Mouse (Mus musculus): ENCODE measurements around the gene Mak. TPM values are rescaled to one million over a fixed set of nuclear protein-coding genes. Genes with fewer than 3 reads are reported as not detected.

Mak gene
- polyA plus RNA-seq, 1 experiment, result 0.13 TPM

DNA sequence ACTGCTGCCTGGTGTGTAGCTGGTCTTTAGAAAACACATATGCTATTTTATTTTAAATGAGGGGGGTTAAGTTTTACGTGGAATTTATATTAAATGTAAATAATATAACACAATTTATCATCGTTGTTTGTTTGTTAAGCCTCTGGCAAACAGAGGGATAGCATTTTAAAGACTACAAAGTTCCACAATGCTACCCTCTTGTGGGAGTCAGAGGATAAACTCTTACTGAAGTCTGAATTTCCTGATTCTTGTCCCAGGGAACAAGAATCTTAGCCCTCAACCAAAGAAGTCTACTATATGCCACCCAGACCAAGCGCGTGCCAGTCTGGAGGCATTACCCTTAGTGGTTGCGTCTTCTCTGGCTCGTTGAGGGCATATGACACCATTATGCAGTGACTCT lies 32.2 kb downstream of the Mak start:
- WGBS, result 85% methylated on average over 6 of the region's 6 CpGs
- Histone ChIP-seq H3K36me3 (ENCODE audit: control insufficient read depth, insufficient read depth, low read length) (no peaks in the 10 kb centered on the region), H3K27me3 (ENCODE audit: control insufficient read depth, insufficient read depth, low read length) (no peaks in the 10 kb centered on the region), H3K4me1 (replicated peaks; ENCODE audit: control insufficient read depth, insufficient read depth, low read length) (no peaks in the 10 kb centered on the region), H3K27ac (ENCODE audit: control insufficient read depth, insufficient read depth, low read length) (no peak overlapping the region), H3K4me3 (ENCODE audit: control insufficient read depth, insufficient read depth, low read length) (no peak overlapping the region)
- TF ChIP-seq CTCF (IDR thresholded peaks at IDR 0.05; ENCODE audit: borderline replicate concordance, control insufficient read depth, extremely low read depth, insufficient read depth, low read length, poor library complexity), result no peak
- no peak for TF ChIP-seq POLR2A (IDR thresholded peaks at IDR 0.05; ENCODE audit: control insufficient read depth, extremely low read depth, insufficient read depth, low read length, poor library complexity)
- DNase-seq, result no peak

DNA sequence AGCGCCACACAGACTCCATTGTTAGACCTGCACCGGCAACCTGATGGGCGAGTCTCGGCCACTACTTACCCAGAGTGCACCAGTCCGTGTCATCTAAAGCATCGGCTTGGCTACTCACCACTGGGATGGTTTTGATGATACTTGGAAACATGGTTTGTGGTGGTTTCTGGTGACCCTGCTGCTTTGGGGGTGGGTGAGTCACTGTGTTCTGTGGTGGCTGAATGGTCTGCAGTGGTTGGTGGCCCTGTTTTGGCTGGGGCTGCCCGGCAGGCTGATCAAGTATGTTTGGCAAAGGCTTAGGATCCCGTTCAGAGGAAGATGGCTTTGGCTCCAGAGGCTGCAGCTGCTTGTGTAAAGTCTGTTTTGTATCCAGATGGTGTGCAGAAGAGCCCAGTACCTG lies 33.6 kb downstream of the Mak start:
- H3K27me3 ChIP-seq (ENCODE audit: control insufficient read depth, insufficient read depth, low read length), result no peaks in the 10 kb centered on the region
- H3K27ac ChIP-seq (ENCODE audit: control insufficient read depth, insufficient read depth, low read length), result no peak overlapping the region
- DNase-seq, result no peak
- H3K4me3 ChIP-seq (ENCODE audit: control insufficient read depth, insufficient read depth, low read length), result no peak overlapping the region
- WGBS, result 94% methylated on average over 8 of the region's 8 CpGs
- H3K36me3 ChIP-seq (ENCODE audit: control insufficient read depth, insufficient read depth, low read length), result no peaks in the 10 kb centered on the region
- TF ChIP-seq CTCF (IDR thresholded peaks at IDR 0.05; ENCODE audit: borderline replicate concordance, control insufficient read depth, extremely low read depth, insufficient read depth, low read length, poor library complexity) (no peak), POLR2A (IDR thresholded peaks at IDR 0.05; ENCODE audit: control insufficient read depth, extremely low read depth, insufficient read depth, low read length, poor library complexity) (no peak)
- H3K4me1 ChIP-seq (replicated peaks; ENCODE audit: control insufficient read depth, insufficient read depth, low read length), result no peaks in the 10 kb centered on the region

DNA sequence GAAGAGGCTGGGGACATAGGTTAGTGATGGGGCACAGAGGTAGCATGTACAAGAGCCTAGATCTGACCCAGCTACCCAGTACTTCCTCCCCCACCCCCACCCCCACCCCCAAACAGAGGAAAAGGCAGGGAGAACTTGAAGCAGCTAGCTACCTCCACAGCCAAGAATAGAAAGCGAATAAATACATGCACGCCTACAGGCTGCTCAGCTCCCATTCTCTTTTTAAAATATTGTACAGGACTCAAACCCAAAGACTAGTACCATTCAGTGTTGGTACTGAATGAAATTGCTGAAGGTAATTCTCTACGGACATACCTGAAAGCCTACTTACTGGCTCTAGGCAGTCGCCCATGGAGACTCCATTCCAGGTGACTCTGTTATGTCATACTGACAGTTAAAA lies 37.0 kb downstream of the Mak start:
- DNase-seq, result no peak
- H3K27ac ChIP-seq (ENCODE audit: control insufficient read depth, insufficient read depth, low read length), result no peak overlapping the region
- H3K4me3 ChIP-seq (ENCODE audit: control insufficient read depth, insufficient read depth, low read length), result no peak overlapping the region
- H3K4me1 ChIP-seq (replicated peaks; ENCODE audit: control insufficient read depth, insufficient read depth, low read length), result no peaks in the 10 kb centered on the region
- WGBS, result 83% methylated on average over 4 of the region's 4 CpGs
- no peak for TF ChIP-seq CTCF (IDR thresholded peaks at IDR 0.05; ENCODE audit: borderline replicate concordance, control insufficient read depth, extremely low read depth, insufficient read depth, low read length, poor library complexity)
- no peak for TF ChIP-seq POLR2A (IDR thresholded peaks at IDR 0.05; ENCODE audit: control insufficient read depth, extremely low read depth, insufficient read depth, low read length, poor library complexity)
- no peaks in the 10 kb centered on the region for H3K27me3 ChIP-seq (ENCODE audit: control insufficient read depth, insufficient read depth, low read length)
- no peaks in the 10 kb centered on the region for H3K36me3 ChIP-seq (ENCODE audit: control insufficient read depth, insufficient read depth, low read length)

DNA sequence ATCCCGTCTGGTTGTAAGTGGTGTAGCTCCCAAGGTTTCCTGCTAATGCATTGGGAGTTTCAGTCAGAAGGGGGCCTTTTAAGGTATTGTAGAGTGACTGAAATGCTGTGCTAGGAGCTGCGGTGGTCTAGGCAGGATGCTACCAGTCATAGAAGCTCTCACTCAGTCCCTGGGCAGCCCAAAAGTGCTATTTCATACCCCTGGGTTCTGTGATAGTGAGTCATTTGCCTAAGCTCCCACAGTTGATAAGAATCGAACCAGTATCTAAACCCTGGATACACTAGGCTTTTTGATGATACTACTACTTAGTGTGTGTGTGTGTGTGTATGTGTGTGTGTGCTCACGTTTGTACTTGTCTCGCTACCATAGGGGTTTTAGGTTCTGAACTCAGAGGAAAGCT lies 49.4 kb downstream of the Mak start:
- TF ChIP-seq POLR2A (IDR thresholded peaks at IDR 0.05; ENCODE audit: control insufficient read depth, extremely low read depth, insufficient read depth, low read length, poor library complexity), result no peak
- TF ChIP-seq CTCF (IDR thresholded peaks at IDR 0.05; ENCODE audit: borderline replicate concordance, control insufficient read depth, extremely low read depth, insufficient read depth, low read length, poor library complexity), result no peak
- no peaks in the 10 kb centered on the region for H3K36me3 ChIP-seq (ENCODE audit: control insufficient read depth, insufficient read depth, low read length)
- H3K27me3 ChIP-seq (ENCODE audit: control insufficient read depth, insufficient read depth, low read length), result no peaks in the 10 kb centered on the region
- H3K4me3 ChIP-seq (ENCODE audit: control insufficient read depth, insufficient read depth, low read length), result no peak overlapping the region
- DNase-seq, result no peak
- H3K27ac ChIP-seq (ENCODE audit: control insufficient read depth, insufficient read depth, low read length), result no peak overlapping the region
- H3K4me1 ChIP-seq (replicated peaks; ENCODE audit: control insufficient read depth, insufficient read depth, low read length), result no peaks in the 10 kb centered on the region
- WGBS, result 91% methylated on average over 5 of the region's 5 CpGs

- Histone ChIP-seq H3K27ac (ENCODE audit: control insufficient read depth, insufficient read depth, low read length) (no peak overlapping the region), H3K36me3 (ENCODE audit: control insufficient read depth, insufficient read depth, low read length) (peaks cover 12% of the 10 kb centered on the region), H3K4me1 (replicated peaks; ENCODE audit: control insufficient read depth, insufficient read depth, low read length) (peaks cover 5% of the 10 kb centered on the region), H3K27me3 (ENCODE audit: control insufficient read depth, insufficient read depth, low read length) (no peaks in the 10 kb centered on the region), H3K4me3 (ENCODE audit: control insufficient read depth, insufficient read depth, low read length) (no peak overlapping the region)
- DNase-seq, result no peak
- no peak for TF ChIP-seq CTCF (IDR thresholded peaks at IDR 0.05; ENCODE audit: borderline replicate concordance, control insufficient read depth, extremely low read depth, insufficient read depth, low read length, poor library complexity)
- TF ChIP-seq POLR2A (IDR thresholded peaks at IDR 0.05; ENCODE audit: control insufficient read depth, extremely low read depth, insufficient read depth, low read length, poor library complexity), result no peak
- 95% methylated on average over 13 of the region's 13 CpGs for WGBS
Measured at GRCm38 (mm10) chr13:41022099-41022498, 57.4 kb downstream of the Mak start.

DNA sequence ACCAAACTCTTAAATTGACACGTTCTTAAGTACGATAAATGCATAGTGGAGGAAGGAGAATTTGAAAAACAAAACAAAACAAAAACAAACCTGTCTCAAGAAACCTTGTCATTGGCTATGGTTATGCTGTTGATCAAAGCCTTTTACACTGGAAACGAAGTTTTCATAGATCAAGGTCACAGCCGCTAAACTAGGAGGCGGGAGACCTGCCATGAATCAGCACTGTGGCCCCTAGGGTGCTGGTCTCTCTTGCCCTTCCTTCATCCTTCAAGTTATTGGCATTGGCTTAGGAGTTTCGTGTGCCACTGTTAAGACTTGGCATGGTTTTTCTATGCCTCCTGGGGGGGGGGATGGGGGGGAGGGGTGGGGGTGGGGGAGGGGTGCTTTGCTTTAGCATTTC lies 57.9 kb downstream of the Mak start:
- H3K4me1 ChIP-seq (replicated peaks; ENCODE audit: control insufficient read depth, insufficient read depth, low read length), result peaks cover 9% of the 10 kb centered on the region
- no peak for TF ChIP-seq POLR2A (IDR thresholded peaks at IDR 0.05; ENCODE audit: control insufficient read depth, extremely low read depth, insufficient read depth, low read length, poor library complexity)
- TF ChIP-seq CTCF (IDR thresholded peaks at IDR 0.05; ENCODE audit: borderline replicate concordance, control insufficient read depth, extremely low read depth, insufficient read depth, low read length, poor library complexity), result no peak
- peaks cover 12% of the 10 kb centered on the region for H3K36me3 ChIP-seq (ENCODE audit: control insufficient read depth, insufficient read depth, low read length)
- WGBS, result 92% methylated on average over 6 of the region's 6 CpGs
- no peak overlapping the region for H3K4me3 ChIP-seq (ENCODE audit: control insufficient read depth, insufficient read depth, low read length)
- DNase-seq, result no peak
- H3K27ac ChIP-seq (ENCODE audit: control insufficient read depth, insufficient read depth, low read length), result no peak overlapping the region
- H3K27me3 ChIP-seq (ENCODE audit: control insufficient read depth, insufficient read depth, low read length), result no peaks in the 10 kb centered on the region

GRCm38 (mm10) chr13:41020494-41020893 lies 59.0 kb downstream of the Mak start:
- 93% methylated on average over 7 of the region's 7 CpGs for WGBS
- H3K36me3 ChIP-seq (ENCODE audit: control insufficient read depth, insufficient read depth, low read length), result peaks cover 12% of the 10 kb centered on the region
- no peaks in the 10 kb centered on the region for H3K27me3 ChIP-seq (ENCODE audit: control insufficient read depth, insufficient read depth, low read length)
- peaks cover 9% of the 10 kb centered on the region for H3K4me1 ChIP-seq (replicated peaks; ENCODE audit: control insufficient read depth, insufficient read depth, low read length)
- no peak overlapping the region for H3K4me3 ChIP-seq (ENCODE audit: control insufficient read depth, insufficient read depth, low read length)
- no peak overlapping the region for H3K27ac ChIP-seq (ENCODE audit: control insufficient read depth, insufficient read depth, low read length)
- no peak for DNase-seq
- TF ChIP-seq POLR2A (IDR thresholded peaks at IDR 0.05; ENCODE audit: control insufficient read depth, extremely low read depth, insufficient read depth, low read length, poor library complexity) (no peak), CTCF (IDR thresholded peaks at IDR 0.05; ENCODE audit: borderline replicate concordance, control insufficient read depth, extremely low read depth, insufficient read depth, low read length, poor library complexity) (no peak)

All from thymus, adult 2 months (tissue).